Mouse (Mus musculus) ES-E14 (cell line): ENCODE measurements around the gene Ghrh. TPM values are rescaled to one million over a fixed set of nuclear protein-coding genes. Genes with fewer than 3 reads are reported as not detected.
A peak's percentile ranks its signal among the peaks of the same experiment; 100 is the strongest.

Source experiments
- DNase-seq: peaks from one replicate; pipeline ENCODE4 v3.0.0-alpha.2; 2013; ENCODE audit warnings: low read depth, low spot score
- H3K27ac ChIP-seq: 2 replicates; pipeline ENCODE4 v1.5.1; 2012; ENCODE audit warnings: low read depth, mild to moderate bottlenecking, low read length, moderate library complexity, mixed read lengths; ENCODE audit not compliant: poor library complexity, insufficient read depth, severe bottlenecking
- H3K36me3 ChIP-seq: 2 replicates; pipeline ENCODE4 v1.6.1; 2012; ENCODE audit warnings: mild to moderate bottlenecking, low read length, moderate library complexity, mixed read lengths; ENCODE audit not compliant: control insufficient read depth, poor library complexity, insufficient read depth, severe bottlenecking
- H3K4me1 ChIP-seq, 2 experiments: fragments of 150-350 bp in 1 of 2; sonication (generic) in 1 of 2; 2 replicates each; pipeline ENCODE4 v1.6.1; 2012; ENCODE audit warnings: low read length in 2 of 2, mild to moderate bottlenecking in 1 of 2, mixed read lengths in 1 of 2; ENCODE audit not compliant: control insufficient read depth in 2 of 2, insufficient read depth in 2 of 2, poor library complexity in 1 of 2
- H3K4me3 ChIP-seq, 2 experiments: fragments of 150-350 bp in 1 of 2; sonication (generic) in 1 of 2; 2 replicates each; pipeline ENCODE4 v1.5.1; 2012; ENCODE audit warnings: low read length in 2 of 2, low read depth in 1 of 2, mild to moderate bottlenecking in 1 of 2, mixed read lengths in 1 of 2; ENCODE audit not compliant: insufficient read depth in 1 of 2, poor library complexity in 1 of 2, severe bottlenecking in 1 of 2
- H3K9ac ChIP-seq: 2 replicates; pipeline ENCODE4 v1.6.1; 2012; ENCODE audit warnings: low read depth, mild to moderate bottlenecking, low read length, mixed read lengths; ENCODE audit not compliant: poor library complexity, insufficient read depth, severe bottlenecking
- H3K9me3 ChIP-seq: fragments of 150-350 bp; sonication (generic); 2 replicates; pipeline ENCODE4 v1.6.1; 2012; ENCODE audit warnings: low read depth, mild to moderate bottlenecking, low read length; ENCODE audit not compliant: control insufficient read depth, insufficient read depth
- CHD2 ChIP-seq: IDR thresholded peaks from 2 replicates; pipeline ENCODE4 v1.6.1; 2014; ENCODE audit warnings: mild to moderate bottlenecking, low read depth, low read length, inconsistent platforms
- HCFC1 ChIP-seq: IDR thresholded peaks from 2 replicates; pipeline ENCODE4 v1.6.1; 2012; ENCODE audit warnings: low read length, inconsistent platforms, borderline replicate concordance; ENCODE audit not compliant: insufficient read depth
- MAFK ChIP-seq: IDR thresholded peaks from 2 replicates; pipeline ENCODE4 v1.6.1; 2014; ENCODE audit warnings: mild to moderate bottlenecking, low read depth, low read length, inconsistent platforms; ENCODE audit not compliant: insufficient read depth
- ZC3H11A ChIP-seq: IDR thresholded peaks from 2 replicates; pipeline ENCODE4 v1.6.1; 2012; ENCODE audit warnings: low read depth, mild to moderate bottlenecking, inconsistent platforms, low read length, borderline replicate concordance
- ZNF384 ChIP-seq: IDR thresholded peaks from 2 replicates; pipeline ENCODE4 v1.6.1; 2012; ENCODE audit warnings: low read depth, low read length, inconsistent platforms
- in situ Hi-C, 2 experiments: fragments of 600-800 bp; cut with MboI; formaldehyde crosslinking; loops; one replicate each; pipeline ENCODE4 v1.15.1; 2025; ENCODE audit warnings: low sequenced_read_pairs in 2 of 2, inconsistent platforms in 1 of 2; ENCODE audit not compliant: unreplicated experiment in 2 of 2
- total RNA-seq: library from RNA; depleted of rRNA; stranded (reverse); fragments of 300-350 nt; gene quantifications from 2 replicates; pipeline ENCODE4 v1.2.3, GENCODE M21; 2012

The Ghrh gene
- total RNA-seq, 1 experiment = not detected

DNA sequence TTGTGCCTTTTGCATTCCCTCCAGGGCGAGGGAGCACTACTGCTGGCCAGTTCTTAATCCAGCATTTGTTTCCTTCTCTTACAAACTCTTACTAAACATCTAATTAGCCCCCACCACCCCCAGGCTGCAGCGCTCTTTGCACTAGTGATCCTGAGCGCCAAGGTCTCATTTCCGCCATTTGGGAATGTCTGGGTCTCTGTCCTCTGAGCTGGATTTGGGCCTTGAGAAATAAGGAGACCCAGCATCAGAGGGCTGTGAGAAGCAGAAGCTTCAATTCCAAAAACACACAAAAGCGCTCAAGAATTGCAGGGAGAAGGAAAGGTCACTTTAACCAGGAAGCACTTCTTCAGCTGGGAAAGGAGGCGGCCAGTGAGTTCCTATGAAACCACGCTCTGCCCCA, 7.8 kb downstream of the Ghrh start:
- in situ Hi-C loops = loop anchor here (5.0 to 10.0 kb wide), 2 partner anchors 215 to 233 kb away; partner anchors contain the start of gene Blcap (in 1 of the 2)
- Histone ChIP-seq H3K4me1 (peaks cover 0 to 21% of the 10 kb centered on the region in 2 experiments; a peak in 3 of 4 replicates), H3K4me3 (no peak overlapping the region), H3K9ac (no peak overlapping the region), H3K9me3 (no peaks in the 10 kb centered on the region), H3K36me3 (no peaks in the 10 kb centered on the region), H3K27ac (no peak overlapping the region)
- no peak for DNase-seq
- no peak for TF ChIP-seq MAFK
- TF ChIP-seq CHD2 = no peak
- TF ChIP-seq HCFC1 = no peak
- TF ChIP-seq ZC3H11A = no peak
- TF ChIP-seq ZNF384 = no peak

DNA sequence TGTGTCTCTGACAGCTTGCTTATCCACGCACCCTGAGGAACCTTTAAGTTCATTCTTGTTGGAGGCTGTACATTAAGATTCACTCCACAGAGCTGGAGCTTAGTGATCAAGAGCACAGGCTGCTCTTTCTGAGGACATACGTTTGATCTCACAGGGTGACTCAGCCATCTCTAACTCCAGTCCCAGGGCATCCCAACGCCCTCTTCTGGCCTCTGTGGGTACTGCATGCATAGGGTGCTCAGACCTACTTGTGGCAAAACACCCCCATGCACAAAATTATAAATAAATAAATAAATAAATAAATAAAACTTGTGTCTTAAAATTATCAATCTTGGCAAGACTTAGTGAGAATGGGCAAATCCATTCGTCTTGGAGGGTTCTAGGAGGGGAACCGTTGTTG, 8.6 kb downstream of the Ghrh start:
- peak; percentile 91 for DNase-seq

DNA sequence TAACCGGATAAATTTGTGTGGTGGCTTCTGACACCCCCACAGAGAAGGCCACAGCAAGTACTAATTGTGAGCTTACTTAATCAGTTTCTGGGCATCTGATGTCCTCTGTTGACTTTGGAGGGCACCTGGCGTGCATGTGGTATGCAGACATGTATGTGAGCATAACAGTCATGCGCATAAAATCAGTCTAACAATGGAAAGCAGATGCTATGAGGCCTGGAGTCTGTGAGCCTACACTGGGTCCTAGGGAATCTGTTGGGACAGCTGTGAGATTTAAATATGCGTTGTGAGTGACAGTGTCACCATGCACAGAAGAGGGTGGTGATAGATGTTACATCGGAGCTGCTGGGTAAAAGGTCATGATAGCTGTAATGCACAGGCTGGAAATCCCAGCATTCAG, 15.2 kb downstream of the Ghrh start:
- in situ Hi-C loops = loop anchor here in 1 of 2 experiments (10.0 kb wide), 1 partner anchor 223 kb away; no protein-coding TSS in a partner anchor
- Histone ChIP-seq H3K4me1 (peaks cover 3 to 7% of the 10 kb centered on the region in 2 experiments; a peak in 2 of 4 replicates), H3K4me3 (no peak overlapping the region)

More for the DNA sequence above, 8.6 kb downstream of the Ghrh start:
- Histone ChIP-seq H3K9ac (no peak overlapping the region), H3K9me3 (no peaks in the 10 kb centered on the region), H3K27ac (no peak overlapping the region), H3K4me3 (no peak overlapping the region), H3K4me1 (peaks cover 0 to 21% of the 10 kb centered on the region in 2 experiments; a peak in 3 of 4 replicates), H3K36me3 (no peaks in the 10 kb centered on the region)
- peak; percentile 79; the same call in 1 of the 2 replicates for TF ChIP-seq ZC3H11A
- TF ChIP-seq MAFK = peak; percentile 80
- TF ChIP-seq HCFC1 = no peak
- in situ Hi-C loops = loop anchor here (5.0 to 10.0 kb wide), 2 partner anchors 216 to 234 kb away; partner anchors contain the start of gene Blcap (in 1 of the 2)

DNA sequence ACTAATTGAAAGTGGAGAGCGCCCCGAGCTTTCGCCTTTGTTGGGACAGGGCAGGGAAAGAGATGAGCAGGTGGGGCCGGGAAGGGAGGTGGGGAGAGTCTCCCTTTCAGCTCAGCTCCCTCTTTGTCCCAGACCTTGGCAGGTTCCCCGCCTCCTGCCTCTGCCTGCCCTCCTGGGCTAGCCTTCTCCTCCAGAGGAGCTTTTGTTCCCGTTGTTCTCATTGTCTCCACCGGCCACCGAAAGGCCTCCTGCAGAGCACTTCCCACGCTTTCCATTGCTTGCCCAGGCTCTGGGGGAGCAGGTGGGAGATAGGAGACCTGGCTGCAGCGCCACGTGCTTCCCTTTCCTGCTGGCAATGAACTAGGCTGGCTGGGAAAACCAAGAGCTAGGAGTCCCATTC, 18.7 kb downstream of the Ghrh start:
- peaks cover 24% of the 10 kb centered on the region for H3K36me3 ChIP-seq
- H3K9me3 ChIP-seq = peaks cover 2% of the 10 kb centered on the region; the same call in 1 of the 2 replicates
- DNase-seq = peak; percentile 76
- no peak overlapping the region for H3K9ac ChIP-seq
- peaks cover 3 to 7% of the 10 kb centered on the region in 2 experiments; a peak in 2 of 4 replicates for H3K4me1 ChIP-seq
- in situ Hi-C loops = no loop called here
- peak overlapping the region in 1 of 2 experiments; percentile 26; a peak in 1 of 4 replicates for H3K4me3 ChIP-seq
- TF ChIP-seq HCFC1 (no peak), ZC3H11A (no peak), ZNF384 (no peak), CHD2 (no peak)
- no peak overlapping the region; the same call in 1 of the 2 replicates for H3K27ac ChIP-seq

More for the DNA sequence above, 15.2 kb downstream of the Ghrh start:
- no peak for TF ChIP-seq ZC3H11A
- TF ChIP-seq CHD2 = no peak
- no peak for TF ChIP-seq ZNF384
- no peak for TF ChIP-seq HCFC1
- TF ChIP-seq MAFK = no peak
- H3K27ac ChIP-seq = no peak overlapping the region
- H3K36me3 ChIP-seq = no peaks in the 10 kb centered on the region; the same call in 1 of the 2 replicates
- H3K9me3 ChIP-seq = no peaks in the 10 kb centered on the region
- DNase-seq = no peak
- no peak overlapping the region for H3K9ac ChIP-seq
